Mouse (Mus musculus) B cell, adult 2 months (primary cell): ENCODE data around the gene Krt82.

Source experiments
- DNase-seq, 2 experiments: peaks; one replicate each; pipeline ENCODE4 v3.0.0; 2022

Krt82 gene

DNA sequence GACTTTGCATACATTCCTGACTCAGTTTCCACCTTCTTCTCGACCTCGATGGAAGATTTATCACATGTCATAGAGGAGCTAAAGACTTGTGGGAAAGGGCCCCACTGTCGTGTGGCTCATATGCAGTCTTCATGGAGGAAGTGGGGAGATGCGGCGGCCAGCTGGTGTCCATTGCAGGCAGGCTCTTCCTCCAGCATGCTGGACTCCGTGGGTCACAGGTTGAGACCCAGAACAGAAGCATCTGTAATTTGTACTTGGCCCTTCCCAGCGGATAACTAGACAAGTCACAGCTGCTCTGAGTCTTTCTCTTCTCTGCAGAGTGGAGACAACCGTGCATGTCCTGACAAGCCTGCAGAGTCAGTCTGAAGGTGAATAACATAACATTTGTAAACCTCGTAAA lies 42.2 kb downstream of the Krt82 start:
- DNase-seq = no peak

- no peak for DNase-seq
Measured at GRCm38 (mm10) chr15:101506896-101507758, 43.3 kb downstream of the Krt82 start.

- no peak for DNase-seq
Measured at GRCm38 (mm10) chr15:101497181-101497580, 53.3 kb downstream of the Krt82 start.

DNA sequence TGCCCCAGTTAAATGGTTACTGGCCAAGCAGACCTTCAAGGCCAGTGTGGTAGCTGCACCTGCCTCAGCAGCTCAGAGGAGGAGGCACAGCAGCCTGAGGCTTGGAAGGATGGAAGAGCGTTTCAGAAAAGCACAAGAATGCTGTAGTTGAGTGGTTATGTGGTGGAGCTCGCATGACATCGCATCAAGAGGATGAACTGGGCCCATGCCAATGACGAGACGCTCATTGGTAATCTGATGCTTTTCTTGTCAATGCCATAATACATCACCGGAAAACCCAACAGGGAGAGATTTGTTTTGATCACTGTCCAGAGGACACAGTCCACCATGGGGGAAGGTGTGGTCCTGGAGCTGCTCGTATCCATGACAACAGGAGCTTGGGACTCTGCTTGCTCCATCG lies 55.2 kb downstream of the Krt82 start:
- DNase-seq = no peak

GRCm38 (mm10) chr15:101494203-101494602 lies 56.3 kb downstream of the Krt82 start:
- no peak for DNase-seq

DNA sequence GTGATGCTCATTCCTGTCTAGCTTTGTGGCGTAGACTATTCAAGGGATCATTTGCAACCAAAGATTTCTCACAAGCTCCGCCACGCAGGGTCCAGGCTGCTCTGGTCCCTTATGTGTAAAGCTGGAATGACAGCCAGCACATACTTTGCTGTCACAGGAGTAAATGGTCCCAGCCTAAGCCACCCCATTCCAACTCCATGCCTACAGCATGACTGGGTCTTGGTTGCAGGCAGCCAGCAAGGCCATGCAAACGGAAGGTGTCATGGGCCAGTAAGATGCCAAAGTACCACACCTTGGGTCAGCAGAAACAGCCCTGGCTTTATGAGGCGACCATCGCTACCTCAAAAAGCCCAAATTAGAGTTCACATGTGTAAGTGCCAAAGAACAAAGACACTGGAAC lies 56.8 kb downstream of the Krt82 start:
- no peak for DNase-seq

GRCm38 (mm10) chr15:101492718-101493117 lies 57.7 kb downstream of the Krt82 start:
- no peak for DNase-seq

- no peak for DNase-seq
Measured at GRCm38 (mm10) chr15:101491431-101491830, 59.0 kb downstream of the Krt82 start, which contains the start of gene Krt83. Gene Krt83 (minus strand): TSS chr15:101491512.
